Mouse (Mus musculus) mesoderm, embryonic 11.5 days (tissue): ENCODE data around the gene Sumo1.
A peak's percentile ranks its signal among the peaks of the same experiment; 100 is the strongest.
"Not testable (repeated sequence)": the region's sequence is repeated elsewhere in the genome, so short reads cannot be mapped to it uniquely, and the experiment has no call there.

Source experiments
- DNase-seq: peaks from one replicate; pipeline ENCODE4 v3.0.0-alpha.2; 2012; ENCODE audit warnings: low read depth, low spot score

Sumo1 gene

GRCm38 (mm10) chr1:59670641-59671168 lies at the start of gene Sumo1:
Gene Sumo1 (minus strand): TSS chr1:59670834.
- DNase-seq = peak; percentile 93

GRCm38 (mm10) chr1:59719900-59720299 lies 49.3 kb upstream of the Sumo1 start:
- peak; percentile 48 for DNase-seq

GRCm38 (mm10) chr1:59701766-59702165 lies 31.1 kb upstream of the Sumo1 start:
- DNase-seq = no peak

GRCm38 (mm10) chr1:59698207-59698606 lies 27.6 kb upstream of the Sumo1 start:
- no peak for DNase-seq

- no peak for DNase-seq
Measured at GRCm38 (mm10) chr1:59697751-59698150, 27.1 kb upstream of the Sumo1 start.

GRCm38 (mm10) chr1:59690467-59690866 lies 19.8 kb upstream of the Sumo1 start:
- no peak for DNase-seq

- peak; percentile 19 for DNase-seq
Measured at GRCm38 (mm10) chr1:59687493-59687892, 16.9 kb upstream of the Sumo1 start.

GRCm38 (mm10) chr1:59684819-59685755 lies 14.5 kb upstream of the Sumo1 start, which contains the start of gene Nop58:
Gene Nop58 (plus strand): TSS chr1:59684971.
- peak; percentile 97 for DNase-seq

- no peak for DNase-seq
Measured at GRCm38 (mm10) chr1:59683926-59684818, 13.5 kb upstream of the Sumo1 start.

- DNase-seq = no peak
Measured at GRCm38 (mm10) chr1:59673661-59674060, 3.0 kb upstream of the Sumo1 start.

- DNase-seq = peak; percentile 44
Measured at GRCm38 (mm10) chr1:59669962-59670630, 538 bp downstream of the Sumo1 start.

- no peak for DNase-seq
Measured at GRCm38 (mm10) chr1:59668871-59669270, 1.8 kb downstream of the Sumo1 start.

GRCm38 (mm10) chr1:59663456-59664135 lies 7.0 kb downstream of the Sumo1 start:
- DNase-seq = no peak

- DNase-seq = no peak
Measured at GRCm38 (mm10) chr1:59656244-59657171, 14.1 kb downstream of the Sumo1 start.

GRCm38 (mm10) chr1:59653243-59653911 lies 17.3 kb downstream of the Sumo1 start:
- DNase-seq = no peak

GRCm38 (mm10) chr1:59651201-59651819 lies 19.3 kb downstream of the Sumo1 start:
- DNase-seq = no peak

GRCm38 (mm10) chr1:59646502-59646901 lies 24.1 kb downstream of the Sumo1 start:
- not testable (repeated sequence) for DNase-seq

- DNase-seq = no peak
Measured at GRCm38 (mm10) chr1:59642488-59642887, 28.1 kb downstream of the Sumo1 start.

GRCm38 (mm10) chr1:59638371-59638770 lies 32.3 kb downstream of the Sumo1 start:
- DNase-seq = no peak
